Mouse (Mus musculus) adrenal gland, adult 2 months (tissue): ENCODE measurements around the gene Adat3. TPM values are rescaled to one million over a fixed set of nuclear protein-coding genes. Genes with fewer than 3 reads are reported as not detected.
A peak's percentile ranks its signal among the peaks of the same experiment; 100 is the strongest.

ENCODE experiments used
- DNase-seq: peaks from one replicate; pipeline ENCODE4 v3.0.0; 2021
- microRNA-seq, 2 experiments: library from miRNA; unstranded; fragments of <30 nt; microRNA quantifications; one replicate each; pipeline ENCODE4 v1.2.0; 2021
- polyA plus RNA-seq: library from polyadenylated mRNA; depleted of rRNA; stranded (reverse); fragments of >200 nt; gene quantifications from 2 replicates; pipeline ENCODE4 v1.2.3, GENCODE M21; 2012; rRNA removed
- total RNA-seq, 2 experiments: library from RNA; stranded (reverse); gene quantifications; 2 replicates each; pipeline ENCODE4 v1.2.3; 2021

Adat3 gene
- total and polyA plus RNA-seq, 3 experiments, result 2.0 to 31.5 (median 4.0) TPM

DNA sequence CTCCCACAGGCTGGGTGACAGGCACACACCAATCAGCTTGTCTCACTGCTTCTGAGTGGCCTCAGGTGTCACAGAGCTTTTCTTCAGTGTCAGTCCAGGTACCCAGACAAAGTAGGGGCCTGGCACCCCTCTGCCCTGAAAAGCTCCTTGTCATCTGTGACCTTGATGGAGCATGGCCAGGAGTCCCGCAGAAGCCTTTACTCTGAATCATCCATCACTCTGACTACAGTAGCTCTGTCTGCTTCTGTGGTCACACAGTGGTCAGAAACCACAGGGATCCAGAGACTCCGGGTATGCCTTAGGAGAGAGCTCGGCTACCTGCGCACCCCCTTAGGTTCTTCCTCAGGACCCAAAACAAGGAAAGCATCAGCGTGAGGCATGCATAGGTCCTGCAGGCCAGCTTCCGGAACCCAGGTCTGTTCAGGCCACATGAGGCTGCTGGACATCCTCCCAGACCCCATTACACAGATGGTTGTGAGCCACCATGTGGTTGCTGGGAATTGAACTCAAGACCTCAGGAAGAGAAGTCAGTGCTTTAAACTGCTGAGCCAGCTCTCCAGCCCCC, 50.6 kb downstream of the Adat3 start:
- peak; percentile 69 for DNase-seq

DNA sequence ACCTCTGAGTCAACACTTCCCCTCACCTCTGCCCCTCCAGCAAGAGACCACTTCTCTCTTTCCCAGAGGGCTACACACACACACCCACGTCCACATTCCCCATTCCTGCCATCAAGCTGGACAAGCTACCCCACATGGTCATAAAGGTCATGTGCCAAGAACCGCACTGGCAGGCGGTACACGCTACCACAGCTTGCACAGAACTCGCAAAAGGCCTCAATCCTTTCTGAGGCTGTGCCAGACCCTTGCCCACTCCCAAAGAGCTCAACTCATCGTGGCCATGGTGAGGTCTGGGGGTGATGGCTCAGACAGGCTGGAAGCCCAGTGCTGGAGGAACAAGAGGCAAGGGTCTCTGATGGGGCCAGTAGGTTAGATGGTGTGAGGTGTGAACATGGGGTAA, 52.2 kb downstream of the Adat3 start:
- DNase-seq, result no peak

- no peak for DNase-seq
Measured at GRCm38 (mm10) chr10:80655406-80656129, 52.9 kb downstream of the Adat3 start.

DNA sequence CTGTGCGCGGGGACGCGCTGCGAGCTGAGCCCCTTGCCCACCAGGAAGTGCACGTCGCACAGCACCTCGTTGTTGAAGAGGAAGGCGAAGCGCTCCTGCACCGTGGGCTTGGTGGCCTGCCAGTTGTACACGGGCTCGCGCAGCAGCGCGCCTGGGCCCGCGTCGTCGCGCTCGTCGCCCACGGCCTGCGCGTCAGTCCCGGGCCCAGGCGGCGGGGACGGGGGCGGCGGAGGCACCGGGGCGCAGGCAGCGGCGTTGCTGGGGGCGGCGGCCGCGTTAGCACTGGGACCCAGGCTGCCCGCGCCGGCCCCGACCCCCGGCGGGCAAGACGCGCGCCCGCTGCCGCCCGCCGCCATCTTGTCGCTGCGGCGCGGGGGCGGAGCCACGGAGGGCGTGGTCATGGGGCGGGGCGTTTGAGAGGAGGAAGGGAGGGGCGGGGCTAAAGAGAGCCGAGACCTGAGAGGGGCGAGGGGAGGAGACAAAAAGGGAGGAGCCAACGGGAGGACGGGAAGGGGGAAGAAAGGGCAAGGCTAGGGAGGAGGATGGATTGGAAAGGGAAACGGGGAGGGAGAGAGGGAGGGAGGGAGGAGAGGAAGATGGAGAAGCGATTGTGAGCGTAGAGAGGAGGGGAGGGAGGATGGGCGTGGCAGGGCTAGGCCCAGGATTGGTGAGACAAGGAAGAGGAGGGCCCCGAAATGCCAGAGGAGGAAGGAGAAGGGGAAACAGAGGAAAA, 53.6 kb downstream of the Adat3 start:
- peak; percentile 97 for DNase-seq

GRCm38 (mm10) chr10:80656863-80657623, 54.4 kb downstream of the Adat3 start, which contains the start of gene Btbd2:
Btbd2 (minus strand) TSS chr10:80657071.
- no peak for DNase-seq

Small RNAs within 50 kb of the gene (microRNA-seq; reads per million reads assigned to microRNA genes)
- 1.5 to 3.3 reads per million in 2 experiments for gene Mir6912

Other genes starting within 250 kb of the Adat3 start
- gene Plk5, start 246.4 kb upstream of the Adat3 start, total RNA-seq, result under 1 TPM; 0.14 to 0.45 TPM
- 1.5 and 2.6 TPM in 2 replicates for gene Plk5, start 246.4 kb upstream of the Adat3 start, polyA plus RNA-seq
- gene Mex3d, start 215.2 kb upstream of the Adat3 start, total RNA-seq, result 10 to 100 TPM; 19.2 to 19.5 TPM
- 60.7 and 61.5 TPM in 2 replicates for gene Mex3d, start 215.2 kb upstream of the Adat3 start, polyA plus RNA-seq
- gene Mbd3, start 203.3 kb upstream of the Adat3 start, total RNA-seq, result 100 to 1,000 TPM; 125 to 146 TPM
- 158 and 165 TPM in 2 replicates for gene Mbd3, start 203.3 kb upstream of the Adat3 start, polyA plus RNA-seq
- 1,000 to 10,000 TPM in 1 of 2 experiments, 100 to 1,000 TPM in 1; 714 to 1,027 TPM for gene Uqcr11, start 196.1 kb upstream of the Adat3 start, total RNA-seq
- gene Uqcr11, start 196.1 kb upstream of the Adat3 start, polyA plus RNA-seq, result 2,955 and 2,958 TPM in 2 replicates
- 10 to 100 TPM; 46.6 to 55.4 TPM for gene Tcf3, start 169.2 kb upstream of the Adat3 start, total RNA-seq
- 148 and 152 TPM in 2 replicates for gene Tcf3, start 169.2 kb upstream of the Adat3 start, polyA plus RNA-seq
- not detected for gene Onecut3, start 108.0 kb upstream of the Adat3 start, total RNA-seq
- gene Onecut3, start 108.0 kb upstream of the Adat3 start, polyA plus RNA-seq, result not detected in 2 replicates
- gene Atp8b3, start 63.8 kb upstream of the Adat3 start, total RNA-seq, result 1 to 10 TPM in 1 of 2 experiments, under 1 TPM in 1; 0.52 to 1.1 TPM
- gene Atp8b3, start 63.8 kb upstream of the Adat3 start, polyA plus RNA-seq, result 0.16 and 0.21 TPM in 2 replicates
- 10 to 100 TPM; 37.1 to 41.8 TPM for gene Rexo1, start 41.3 kb upstream of the Adat3 start, total RNA-seq
- gene Rexo1, start 41.3 kb upstream of the Adat3 start, polyA plus RNA-seq, result 88.8 and 105 TPM in 2 replicates
- 10 to 100 TPM in 1 of 2 experiments, 1 to 10 TPM in 1; 9.6 to 10.6 TPM for gene Klf16, start 25.6 kb upstream of the Adat3 start, total RNA-seq
- 39.5 and 48.0 TPM in 2 replicates for gene Klf16, start 25.6 kb upstream of the Adat3 start, polyA plus RNA-seq
- gene Abhd17a, start 12.5 kb upstream of the Adat3 start, total RNA-seq, result 100 to 1,000 TPM in 1 of 2 experiments, 10 to 100 TPM in 1; 86.5 to 104 TPM
- gene Abhd17a, start 12.5 kb upstream of the Adat3 start, polyA plus RNA-seq, result 613 and 625 TPM in 2 replicates
- 10 to 100 TPM; 55.9 to 68.7 TPM for gene Scamp4, start within 50 bp of the Adat3 start, total RNA-seq
- 161 and 190 TPM in 2 replicates for gene Scamp4, start within 50 bp of the Adat3 start, polyA plus RNA-seq
- 1 to 10 TPM; 1.3 to 1.4 TPM for gene Gm49322, start 3.1 kb downstream of the Adat3 start, total RNA-seq
- gene Gm49322, start 3.1 kb downstream of the Adat3 start, polyA plus RNA-seq, result 2.2 and 2.3 TPM in 2 replicates
- 100 to 1,000 TPM; 110 to 133 TPM for gene Csnk1g2, start 20.0 kb downstream of the Adat3 start, total RNA-seq
- gene Csnk1g2, start 20.0 kb downstream of the Adat3 start, polyA plus RNA-seq, result 241 and 255 TPM in 2 replicates
- gene Btbd2, start 54.2 kb downstream of the Adat3 start, total RNA-seq, result 10 to 100 TPM; 54.1 to 73.9 TPM
- gene Btbd2, start 54.2 kb downstream of the Adat3 start, polyA plus RNA-seq, result 165 and 166 TPM in 2 replicates
- gene Mknk2, start 75.2 kb downstream of the Adat3 start, total RNA-seq, result 100 to 1,000 TPM; 185 to 189 TPM
- 427 and 546 TPM in 2 replicates for gene Mknk2, start 75.2 kb downstream of the Adat3 start, polyA plus RNA-seq
- 10 to 100 TPM; 18.0 to 19.4 TPM for gene Mob3a, start 99.1 kb downstream of the Adat3 start, total RNA-seq
- gene Mob3a, start 99.1 kb downstream of the Adat3 start, polyA plus RNA-seq, result 22.5 and 27.1 TPM in 2 replicates
- gene Izumo4, start 99.3 kb downstream of the Adat3 start, total RNA-seq, result 10 to 100 TPM; 13.2 to 21.2 TPM
- gene Izumo4, start 99.3 kb downstream of the Adat3 start, polyA plus RNA-seq, result 73.3 and 74.3 TPM in 2 replicates
- 100 to 1,000 TPM in 1 of 2 experiments, 10 to 100 TPM in 1; 85.6 to 104 TPM for gene Ap3d1, start 139.4 kb downstream of the Adat3 start, total RNA-seq
- 98.1 and 131 TPM in 2 replicates for gene Ap3d1, start 139.4 kb downstream of the Adat3 start, polyA plus RNA-seq
- 10 to 100 TPM; 31.7 to 80.6 TPM for gene Dot1l, start 152.3 kb downstream of the Adat3 start, total RNA-seq
- 109 and 170 TPM in 2 replicates for gene Dot1l, start 152.3 kb downstream of the Adat3 start, polyA plus RNA-seq
- 10 to 100 TPM; 53.6 to 58.7 TPM for gene Sf3a2, start 195.3 kb downstream of the Adat3 start, total RNA-seq
- gene Sf3a2, start 195.3 kb downstream of the Adat3 start, polyA plus RNA-seq, result 103 and 104 TPM in 2 replicates
- 10 to 100 TPM; 72.2 to 83.6 TPM for gene Plekhj1, start 195.7 kb downstream of the Adat3 start, total RNA-seq
- 81.1 and 102 TPM in 2 replicates for gene Plekhj1, start 195.7 kb downstream of the Adat3 start, polyA plus RNA-seq
- under 1 TPM; 0.73 to 0.95 TPM for gene Amh, start 202.4 kb downstream of the Adat3 start, total RNA-seq
- 1.7 and 2.1 TPM in 2 replicates for gene Amh, start 202.4 kb downstream of the Adat3 start, polyA plus RNA-seq
- gene Jsrp1, start 210.6 kb downstream of the Adat3 start, total RNA-seq, result 10 to 100 TPM in 1 of 2 experiments, 1 to 10 TPM in 1; 2.3 to 18.5 TPM
- 4.2 and 4.9 TPM in 2 replicates for gene Jsrp1, start 210.6 kb downstream of the Adat3 start, polyA plus RNA-seq
- gene Oaz1, start 223.8 kb downstream of the Adat3 start, total RNA-seq, result 100 to 1,000 TPM; 780 to 923 TPM
- 1,168 and 1,414 TPM in 2 replicates for gene Oaz1, start 223.8 kb downstream of the Adat3 start, polyA plus RNA-seq
- gene Lingo3, start 241.2 kb downstream of the Adat3 start, total RNA-seq, result 10 to 100 TPM in 1 of 2 experiments, 1 to 10 TPM in 1; 8.5 to 16.7 TPM
- 13.8 and 18.7 TPM in 2 replicates for gene Lingo3, start 241.2 kb downstream of the Adat3 start, polyA plus RNA-seq